Mouse (Mus musculus) embryonic facial prominence, embryonic 14.5 days (tissue): Measurements from ENCODE around the gene Zfp512. TPM values are rescaled to one million over a fixed set of nuclear protein-coding genes. Genes with fewer than 3 reads are reported as not detected.
"Not testable (repeated sequence)": the region's sequence is repeated elsewhere in the genome, so short reads cannot be mapped to it uniquely, and the experiment has no call there.

ENCODE experiments used
- ATAC-seq: fragments of 200-750 bp; cut with Nextera tagmentation; 2 replicates; pipeline ENCODE4 v1.8.0; 2017; ENCODE audit warnings: low read depth, moderate number of reproducible peaks, moderate TSS enrichment
- DNase-seq: peaks from one replicate; pipeline ENCODE4 v3.0.0-alpha.2; 2015; ENCODE audit warnings: low spot score
- H3K27ac ChIP-seq: fragments of 300-500 bp; sonication (generic); replicated peaks from 2 replicates; pipeline ENCODE4 v1.5.1; 2014; ENCODE audit warnings: low read depth, mild to moderate bottlenecking, low read length, moderate library complexity
- H3K27me3 ChIP-seq: fragments of 300-500 bp; sonication (generic); replicated peaks from 2 replicates; pipeline ENCODE4 v1.6.1; 2014; ENCODE audit warnings: low read length; ENCODE audit not compliant: control insufficient read depth, insufficient read depth
- H3K36me3 ChIP-seq: fragments of 300-500 bp; sonication (generic); 2 replicates; pipeline ENCODE4 v1.6.1; 2014; ENCODE audit warnings: low read length, mixed read lengths; ENCODE audit not compliant: control insufficient read depth, insufficient read depth
- H3K4me1 ChIP-seq: fragments of 300-500 bp; sonication (generic); 2 replicates; pipeline ENCODE4 v1.6.1; 2014; ENCODE audit warnings: antibody characterized with exemption, low read length; ENCODE audit not compliant: control insufficient read depth, insufficient read depth
- H3K4me2 ChIP-seq: fragments of 300-500 bp; sonication (generic); 2 replicates; pipeline ENCODE4 v1.6.1; 2014; ENCODE audit warnings: low read depth, mild to moderate bottlenecking, low read length, moderate library complexity, mixed read lengths
- H3K4me3 ChIP-seq: fragments of 300-500 bp; sonication (generic); 2 replicates; pipeline ENCODE4 v1.5.1; 2014; ENCODE audit warnings: low read depth, mild to moderate bottlenecking, low read length
- H3K9ac ChIP-seq: fragments of 300-500 bp; sonication (generic); 2 replicates; pipeline ENCODE4 v1.6.1; 2014; ENCODE audit warnings: low read depth, mild to moderate bottlenecking, low read length, moderate library complexity, mixed read lengths
- H3K9me3 ChIP-seq: fragments of 300-500 bp; sonication (generic); 2 replicates; pipeline ENCODE4 v1.6.1; 2016; ENCODE audit warnings: low read length; ENCODE audit not compliant: control insufficient read depth
- WGBS: fragments of 180-500 bp; shearing (Covaris S2); extraction: QIAGEN DNeasy Blood & Tissue Kit; methylation state at CpG from one replicate; pipeline ENCODE4 v1.1.7; 2014; 5-methylcytosine and 5-hydroxymethylcytosine counted together
- polyA plus RNA-seq: library from polyadenylated mRNA; unstranded; fragments of >200 nt; fragmentation: Nextera tagmentation; extraction: Ambion mirVana; gene quantifications from 2 replicates; pipeline ENCODE4 v1.2.1, GENCODE M21; 2014

The Zfp512 gene
- polyA plus RNA-seq, 1 experiment from 2014 or later: 39.1 TPM

GRCm38 (mm10) chr5:31526354-31527116 is 74.3 kb downstream of the Zfp512 start, which contains the start of gene Slc4a1ap:
Slc4a1ap (plus strand) TSS chr5:31526995.
- H3K9ac ChIP-seq: peak within 1 kb of the TSS; percentile 81
- DNase-seq (peak; percentile 81), ATAC-seq (peak; percentile 91)
- H3K4me2 ChIP-seq: peak within 1 kb of the TSS; percentile 99
- H3K9me3 ChIP-seq: no peaks in the 10 kb centered on the region
- no peaks in the 10 kb centered on the region for H3K27me3 ChIP-seq
- H3K4me3 ChIP-seq: peak within 1 kb of the TSS; percentile 74
- peaks cover 17% of the 10 kb centered on the region for H3K4me1 ChIP-seq
- peaks cover 38% of the 10 kb centered on the region for H3K36me3 ChIP-seq
- H3K27ac ChIP-seq: peak within 1 kb of the TSS; percentile 78
- under 1% methylated on average over 28 of the region's 28 CpGs for WGBS

DNA sequence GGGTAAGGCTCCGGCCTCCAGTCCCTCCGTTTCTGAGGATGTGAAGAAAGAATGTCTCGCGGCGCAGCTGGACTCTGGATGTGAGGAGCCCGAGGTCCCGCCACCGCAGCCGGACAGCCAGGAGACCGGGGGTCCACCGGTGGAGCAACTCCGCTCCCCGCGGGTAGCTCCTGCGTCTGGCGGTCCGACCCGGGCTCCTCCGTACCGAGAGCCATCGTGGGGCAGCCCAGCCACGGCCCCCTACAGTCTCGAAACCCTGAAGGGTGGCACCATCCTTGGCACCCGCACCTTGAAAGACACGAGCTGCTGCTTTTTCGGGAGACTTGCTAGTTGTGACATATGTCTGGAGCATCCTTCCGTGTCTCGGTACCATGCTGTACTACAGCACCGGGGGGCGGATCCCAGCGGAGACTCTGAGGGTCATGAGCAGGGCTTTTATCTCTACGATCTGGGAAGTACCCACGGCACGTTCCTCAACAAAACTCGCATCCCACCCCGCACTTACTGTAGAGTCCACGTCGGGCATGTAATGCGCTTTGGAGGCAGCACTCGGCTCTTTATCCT is 75.0 kb downstream of the Zfp512 start:
- 2% methylated on average over 32 of the region's 40 CpGs for WGBS
- H3K4me1 ChIP-seq: peaks cover 17% of the 10 kb centered on the region
- ATAC-seq (no peak; the same call in 1 of the 2 replicates), DNase-seq (no peak)
- peak overlapping the region; percentile 74 for H3K4me3 ChIP-seq
- peak overlapping the region; percentile 99 for H3K4me2 ChIP-seq
- H3K27me3 ChIP-seq: no peaks in the 10 kb centered on the region
- H3K36me3 ChIP-seq: peaks cover 38% of the 10 kb centered on the region
- peak overlapping the region; percentile 81 for H3K9ac ChIP-seq
- H3K9me3 ChIP-seq: no peaks in the 10 kb centered on the region
- H3K27ac ChIP-seq: peak overlapping the region; percentile 78

DNA sequence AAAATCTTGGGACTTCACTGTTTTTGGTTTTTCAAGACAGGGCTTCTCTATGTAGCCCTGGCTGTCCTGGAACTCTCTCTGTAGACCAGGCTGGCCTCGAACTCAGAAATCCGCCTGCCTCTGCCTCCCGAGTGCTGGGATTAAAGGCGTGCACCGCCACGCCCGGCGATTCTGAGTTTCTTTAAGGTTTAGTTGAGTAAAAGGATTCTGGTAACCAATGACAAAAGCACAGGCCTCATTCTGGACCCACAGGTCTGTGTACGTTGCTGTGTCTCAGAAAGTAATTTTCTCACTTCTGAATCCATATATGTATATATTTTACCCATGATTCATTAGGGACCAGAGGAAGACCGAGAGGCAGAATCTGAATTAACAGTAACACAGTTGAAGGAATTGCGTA is 75.5 kb downstream of the Zfp512 start, which contains the start of gene Supt7l:
Supt7l (minus strand) TSS at position 101 of the 400 bp plus-strand sequence.
- Histone ChIP-seq H3K4me1 (peaks cover 17% of the 10 kb centered on the region), H3K36me3 (peaks cover 38% of the 10 kb centered on the region)
- ATAC-seq: not testable (repeated sequence)

DNA sequence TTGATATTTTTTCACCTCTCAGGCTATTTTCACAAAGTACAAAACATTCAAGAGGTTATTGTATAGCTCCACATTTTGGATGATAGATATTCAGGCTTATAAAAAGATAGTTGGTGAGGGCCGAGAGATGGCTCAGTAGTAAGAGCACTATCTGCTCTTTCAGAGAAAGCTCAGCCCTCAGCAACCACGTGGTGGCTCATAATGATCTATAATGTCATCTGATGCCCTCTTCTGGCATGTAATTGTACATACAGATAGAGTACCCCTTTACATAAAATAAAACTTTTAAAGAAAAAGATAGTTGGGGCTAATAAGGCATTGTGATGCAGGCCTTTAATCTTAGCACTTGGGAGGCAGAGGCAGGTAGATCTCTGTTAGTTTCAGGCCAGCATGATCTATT is 76.3 kb downstream of the Zfp512 start:
- H3K4me1 ChIP-seq: peaks cover 17% of the 10 kb centered on the region
- peaks cover 42% of the 10 kb centered on the region for H3K36me3 ChIP-seq
- no peaks in the 10 kb centered on the region for H3K27me3 ChIP-seq
- H3K9ac ChIP-seq: no peak overlapping the region
- WGBS: 56% methylated on average over 2 of the region's 2 CpGs
- no peaks in the 10 kb centered on the region for H3K9me3 ChIP-seq
- H3K27ac ChIP-seq: no peak overlapping the region
- no peak overlapping the region for H3K4me3 ChIP-seq
- peak overlapping the region; percentile 99; the same call in 1 of the 2 replicates for H3K4me2 ChIP-seq
- no peak for DNase-seq
- ATAC-seq: no peak

More for the DNA sequence above, 75.5 kb downstream of the Zfp512 start, which contains the start of gene Supt7l:
- 77% methylated on average over 11 of the region's 11 CpGs for WGBS
- H3K9me3 ChIP-seq, DNase-seq, H3K27me3 ChIP-seq: not testable (repeated sequence)
- Histone ChIP-seq H3K9ac (peak within 1 kb of the TSS; percentile 81), H3K4me3 (peak within 1 kb of the TSS; percentile 74), H3K27ac (peak within 1 kb of the TSS; percentile 78), H3K4me2 (peak within 1 kb of the TSS; percentile 99)

Other genes starting within 250 kb of the Zfp512 start
- gene Ppm1g, start 231.7 kb upstream of the Zfp512 start, polyA plus RNA-seq: 102 and 107 TPM in 2 replicates
- gene Nrbp1, start 211.6 kb upstream of the Zfp512 start, polyA plus RNA-seq: 157 and 172 TPM in 2 replicates
- 0.68 and 0.83 TPM in 2 replicates for gene Gm9970, start 211.2 kb upstream of the Zfp512 start, polyA plus RNA-seq
- 14.8 and 15.2 TPM in 2 replicates for gene Krtcap3, start 200.7 kb upstream of the Zfp512 start, polyA plus RNA-seq
- 36.7 and 38.4 TPM in 2 replicates for gene Ift172, start 161.3 kb upstream of the Zfp512 start, polyA plus RNA-seq
- 74.4 and 80.6 TPM in 2 replicates for gene Fndc4, start 156.4 kb upstream of the Zfp512 start, polyA plus RNA-seq
- gene Gckr, start 155.0 kb upstream of the Zfp512 start, polyA plus RNA-seq: 0.17 and 0.31 TPM in 2 replicates
- gene 4930548H24Rik, start 33.3 kb downstream of the Zfp512 start, polyA plus RNA-seq: not detected in 2 replicates
- 43.0 and 53.1 TPM in 2 replicates for gene Gpn1, start 42.3 kb downstream of the Zfp512 start, polyA plus RNA-seq
- gene Slc4a1ap, start 74.6 kb downstream of the Zfp512 start, polyA plus RNA-seq: 22.4 and 23.4 TPM in 2 replicates
- gene Supt7l, start 75.4 kb downstream of the Zfp512 start, polyA plus RNA-seq: 9.5 and 11.4 TPM in 2 replicates
- 297 and 305 TPM in 2 replicates for gene Mrpl33, start 144.5 kb downstream of the Zfp512 start, polyA plus RNA-seq
- 3.6 TPM in 2 replicates for gene Rbks, start 245.2 kb downstream of the Zfp512 start, polyA plus RNA-seq
- gene Babam2, start 245.3 kb downstream of the Zfp512 start, polyA plus RNA-seq: 37.6 and 38.0 TPM in 2 replicates